Mouse (Mus musculus) cerebellum, postnatal 10 days (tissue): ENCODE data around the gene Man1a2.

Source experiments
- DNase-seq, 2 experiments: peaks; one replicate each; pipeline ENCODE4 v3.0.0; 2021; ENCODE audit warnings: mixed read lengths in 2 of 2

The Man1a2 gene

GRCm38 (mm10) chr3:100684234-100684975 lies 898 bp downstream of the Man1a2 start:
- peak; percentile 48 to 54 for DNase-seq

- DNase-seq, result peak in 1 of 2 experiments; percentile 15
These were observed 2.5 kb downstream of the Man1a2 start for GRCm38 (mm10) chr3:100682841-100683240.

- no peak for DNase-seq
These were observed 3.0 kb downstream of the Man1a2 start for GRCm38 (mm10) chr3:100682281-100682680.

GRCm38 (mm10) chr3:100681448-100682092 lies 3.7 kb downstream of the Man1a2 start:
- DNase-seq, result peak in 1 of 2 experiments; percentile 11

- peak in 1 of 2 experiments; percentile 15 for DNase-seq
These were observed 5.1 kb downstream of the Man1a2 start for GRCm38 (mm10) chr3:100680226-100680625.

- DNase-seq, result no peak
These were observed 6.2 kb downstream of the Man1a2 start for GRCm38 (mm10) chr3:100678951-100679570.

GRCm38 (mm10) chr3:100675146-100675545 lies 10.2 kb downstream of the Man1a2 start:
- DNase-seq, result no peak

GRCm38 (mm10) chr3:100670412-100670811 lies 14.9 kb downstream of the Man1a2 start:
- DNase-seq, result no peak

- DNase-seq, result no peak
These were observed 32.0 kb downstream of the Man1a2 start for GRCm38 (mm10) chr3:100653291-100653690.

- DNase-seq, result no peak
These were observed 43.7 kb downstream of the Man1a2 start for GRCm38 (mm10) chr3:100641581-100641980.

- DNase-seq, result no peak
These were observed 49.0 kb downstream of the Man1a2 start for GRCm38 (mm10) chr3:100636255-100636654.

- no peak for DNase-seq
These were observed 50.5 kb downstream of the Man1a2 start for GRCm38 (mm10) chr3:100634821-100635220.

- peak; percentile 11 to 39 for DNase-seq
These were observed 66.8 kb downstream of the Man1a2 start for GRCm38 (mm10) chr3:100618511-100618910.

- DNase-seq, result no peak
These were observed 74.4 kb downstream of the Man1a2 start for GRCm38 (mm10) chr3:100610916-100611315.

GRCm38 (mm10) chr3:100604539-100604938 lies 80.8 kb downstream of the Man1a2 start:
- no peak for DNase-seq

GRCm38 (mm10) chr3:100599265-100599820 lies 86.0 kb downstream of the Man1a2 start:
- DNase-seq, result no peak

GRCm38 (mm10) chr3:100591053-100591452 lies 94.2 kb downstream of the Man1a2 start:
- no peak for DNase-seq

- no peak for DNase-seq
These were observed 102.5 kb downstream of the Man1a2 start for GRCm38 (mm10) chr3:100582721-100583355.

GRCm38 (mm10) chr3:100572571-100573183 lies 112.6 kb downstream of the Man1a2 start:
- no peak for DNase-seq

- DNase-seq, result peak in 1 of 2 experiments; percentile 32
These were observed 116.6 kb downstream of the Man1a2 start for GRCm38 (mm10) chr3:100568443-100569390.

GRCm38 (mm10) chr3:100563565-100563964 lies 121.7 kb downstream of the Man1a2 start:
- DNase-seq, result no peak
